Mouse (Mus musculus) myocyte (in vitro differentiated cells): ENCODE measurements around the gene Cox10.

Experiments used
- CEBPB ChIP-seq: IDR thresholded peaks from 2 replicates; pipeline ENCODE4 v1.6.1; 2011; ENCODE audit warnings: mild to moderate bottlenecking, moderate library complexity; ENCODE audit not compliant: poor library complexity, insufficient read depth, severe bottlenecking
- E2F4 ChIP-seq: IDR thresholded peaks from one replicate; pipeline ENCODE4 v1.6.1; 2011; ENCODE audit warnings: mild to moderate bottlenecking, control low read depth, moderate library complexity; ENCODE audit not compliant: insufficient read depth
- MAX ChIP-seq: IDR thresholded peaks from one replicate; pipeline ENCODE4 v1.6.1; 2011; ENCODE audit warnings: low read depth, mild to moderate bottlenecking, control low read depth
- MYOD1 ChIP-seq, 3 experiments: IDR thresholded peaks; one replicate each; pipeline ENCODE4 v1.6.1; 2011; ENCODE audit warnings: control low read depth in 2 of 3, low read depth in 2 of 3, mild to moderate bottlenecking in 2 of 3, moderate library complexity in 1 of 3; ENCODE audit not compliant: insufficient read length in 2 of 3, control insufficient read depth in 1 of 3
- MYOG ChIP-seq, 3 experiments: IDR thresholded peaks; one replicate each; pipeline ENCODE4 v1.6.1; 2011; ENCODE audit warnings: control low read depth in 2 of 3, low read depth in 2 of 3, mild to moderate bottlenecking in 2 of 3; ENCODE audit not compliant: insufficient read length in 2 of 3, control insufficient read depth in 1 of 3, insufficient read depth in 1 of 3
- POLR2A ChIP-seq: IDR thresholded peaks from one replicate; pipeline ENCODE4 v1.6.1; 2011; ENCODE audit warnings: low read depth, mild to moderate bottlenecking, control low read depth, moderate library complexity; ENCODE audit not compliant: insufficient read length
- POLR2AphosphoS2 ChIP-seq: IDR thresholded peaks from one replicate; pipeline ENCODE4 v1.6.1; 2011; ENCODE audit warnings: low read depth, control low read depth; ENCODE audit not compliant: insufficient read length
- SRF ChIP-seq: IDR thresholded peaks from one replicate; pipeline ENCODE4 v1.6.1; 2011; ENCODE audit warnings: low read depth; ENCODE audit not compliant: control insufficient read depth, insufficient read length
- TCF12 ChIP-seq: IDR thresholded peaks from one replicate; pipeline ENCODE4 v1.6.1; 2011; ENCODE audit warnings: mild to moderate bottlenecking, control low read depth; ENCODE audit not compliant: poor library complexity, insufficient read depth, severe bottlenecking
- TCF3 ChIP-seq: IDR thresholded peaks from one replicate; pipeline ENCODE4 v1.6.1; 2011; ENCODE audit warnings: low read depth, control low read depth; ENCODE audit not compliant: insufficient read length
- USF1 ChIP-seq: IDR thresholded peaks from one replicate; pipeline ENCODE4 v1.6.1; 2011; ENCODE audit warnings: low read depth, mild to moderate bottlenecking, control low read depth, moderate library complexity

DNA sequence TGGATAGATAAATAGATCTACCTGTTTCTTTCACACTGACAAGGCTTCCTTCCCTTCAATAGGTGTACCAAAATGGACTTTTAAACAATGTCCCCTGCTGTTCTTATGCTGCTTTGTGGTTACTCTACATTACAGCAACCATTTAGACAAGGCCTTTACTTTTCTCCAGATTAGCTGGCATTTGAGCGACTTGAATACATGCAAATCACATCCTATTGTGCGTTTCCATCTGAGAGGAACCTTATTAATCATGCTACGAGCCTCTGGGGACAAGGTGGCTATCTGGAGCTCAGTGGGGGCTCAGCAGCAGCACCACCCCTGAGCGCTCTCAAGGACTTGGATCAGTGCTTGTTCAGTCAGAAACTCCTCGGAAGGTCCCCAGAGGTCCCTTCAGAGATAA lies 61.1 kb downstream of the Cox10 start:
- TF ChIP-seq MYOG (IDR thresholded peaks at IDR 0.05; ENCODE audit: control insufficient read depth in 1 of 3, insufficient read depth in 1 of 3, insufficient read length in 2 of 3, low read depth in 2 of 3) = no peak
- TF ChIP-seq MAX = no peak
- TF ChIP-seq POLR2A = no peak
- TF ChIP-seq E2F4 = no peak
- no peak for TF ChIP-seq USF1
- no peak for TF ChIP-seq POLR2AphosphoS2
- TF ChIP-seq TCF3 = no peak
- no peak for TF ChIP-seq MYOD1 (IDR thresholded peaks at IDR 0.05; ENCODE audit: control insufficient read depth in 1 of 3, insufficient read length in 2 of 3, low read depth in 2 of 3)
- TF ChIP-seq TCF12 = no peak
- TF ChIP-seq SRF = no peak
- no peak for TF ChIP-seq CEBPB
